Mouse (Mus musculus) heart, postnatal 0 days (tissue): ENCODE measurements around the gene Pgap3.

ENCODE experiments used
- CTCF ChIP-seq: IDR thresholded peaks from 2 replicates; pipeline ENCODE4 v1.5.1; 2016; ENCODE audit warnings: antibody characterized with exemption, control low read depth, low read depth
- EP300 ChIP-seq: IDR thresholded peaks from 2 replicates; pipeline ENCODE4 v1.6.1; 2016; ENCODE audit warnings: antibody characterized with exemption, low read depth

- no peak for TF ChIP-seq CTCF
- TF ChIP-seq EP300: no peak
These were observed 44.9 kb upstream of the Pgap3 start for GRCm38 (mm10) chr11:98445238-98445637.
